Comparison of ENCODE assay signal across 21 mouse cellular contexts in the genomic region with DNA sequence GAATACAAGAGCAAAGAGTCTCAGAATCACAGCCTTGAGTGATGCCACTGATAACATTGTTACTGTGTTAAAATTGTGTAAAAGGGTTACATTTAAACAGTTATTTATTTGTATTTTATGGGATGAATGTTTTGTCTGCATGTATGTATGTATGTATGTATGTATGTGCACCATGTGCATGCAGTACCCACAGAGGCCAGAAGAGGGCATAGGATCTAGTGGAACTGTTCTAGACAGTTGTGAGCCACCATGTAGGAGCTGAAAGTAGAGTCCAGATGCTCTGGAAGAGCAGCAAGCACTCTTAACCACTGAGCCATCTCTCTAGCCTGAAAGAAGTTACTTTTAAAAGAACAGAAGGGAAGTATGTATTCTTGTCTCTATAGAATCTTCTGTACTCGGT.
DNase-seq lines count a peak whose midpoint lies in the region; ATAC-seq and TF ChIP-seq lines count a peak whose summit lies in the region.
"Had no signal": no experiment of that assay in that cellular context is flagged by ENCODE, and none has a peak within 500 bp of the region (broad histone marks: within the 10 kb centered on the region; RNA-seq: fewer than 3 reads in every experiment).

No protein-coding gene starts in this region.

- TF ChIP-seq CTCF in hindbrain, postnatal 0 days (IDR thresholded peaks at IDR 0.05; ENCODE audit: low read depth): peak; percentile 32
- TF ChIP-seq CTCF in lung, embryonic 14.5 days (IDR thresholded peaks at IDR 0.05; ENCODE audit: low read depth): peak; percentile 24; the same call in 1 of the 2 replicates
- peak; percentile 50 for TF ChIP-seq CTCF in E14TG2a.4 (conservative IDR thresholded peaks at IDR 0.05; ENCODE audit: low read length)

- no peak for DNase-seq in hindbrain, postnatal 0 days (ENCODE audit: low spot score)
- DNase-seq in hindbrain, embryonic 10.5 days (ENCODE audit: low spot score): no peak
- DNase-seq in lung, embryonic 14.5 days: no peak
- DNase-seq in lung, postnatal 4 days: no peak
- peak; percentile 65 for DNase-seq in R1 (ENCODE audit: low read depth, low spot score)
- DNase-seq in embryonic facial prominence, embryonic 10.5 days (ENCODE audit: low spot score): no peak
- DNase-seq: adrenal gland, adult 8-10 months; adrenal gland, postnatal 36 days; cerebellum, adult 11 months; cerebellum, adult 8-10 months; gastrocnemius, postnatal 36 days; heart, postnatal 4 days had no signal

- no peaks in the 10 kb centered on the region for H3K9me3 ChIP-seq in hindbrain, postnatal 0 days (ENCODE audit: low read length)
- peaks cover 17% of the 10 kb centered on the region; the same call in 1 of the 2 replicates for H3K9me3 ChIP-seq in hindbrain, embryonic 10.5 days
- H3K9me3 ChIP-seq in lung, embryonic 14.5 days (ENCODE audit: low read depth, low read length): no peaks in the 10 kb centered on the region; the same call in 1 of the 2 replicates
- H3K9me3 ChIP-seq in E14TG2a.4 (ENCODE audit: low read length): no peaks in the 10 kb centered on the region
- no peaks in the 10 kb centered on the region for H3K9me3 ChIP-seq in midbrain, embryonic 15.5 days
- H3K9me3 ChIP-seq in embryonic facial prominence, embryonic 10.5 days: peaks cover 17% of the 10 kb centered on the region; the same call in 1 of the 2 replicates
- H3K9me3 ChIP-seq: intestine, embryonic 15.5 days had no signal

- no peak for ATAC-seq in hindbrain, postnatal 0 days
- ATAC-seq in lung, embryonic 14.5 days (ENCODE audit: insufficient read depth): no peak
- no peak for ATAC-seq in midbrain, embryonic 15.5 days (replicated peaks)
- ATAC-seq: forebrain, embryonic 14.5 days; intestine, embryonic 15.5 days; Patski had no signal

- WGBS in hindbrain, postnatal 0 days: 80% methylated on average over 1 of the region's 1 CpGs
- 88% methylated on average over 1 of the region's 1 CpGs for WGBS in hindbrain, embryonic 10.5 days
- WGBS in lung, embryonic 14.5 days: 55% methylated on average over 1 of the region's 1 CpGs
- WGBS in midbrain, embryonic 15.5 days: 73% methylated on average over 1 of the region's 1 CpGs
- 86% methylated on average over 1 of the region's 1 CpGs for WGBS in embryonic facial prominence, embryonic 10.5 days

- no peaks in the 10 kb centered on the region for H3K27me3 ChIP-seq in hindbrain, postnatal 0 days (ENCODE audit: insufficient read depth, low read length)
- H3K27me3 ChIP-seq in hindbrain, embryonic 10.5 days (ENCODE audit: insufficient read depth, poor library complexity, severe bottlenecking): no peaks in the 10 kb centered on the region
- no peaks in the 10 kb centered on the region for H3K27me3 ChIP-seq in lung, embryonic 14.5 days (ENCODE audit: insufficient read depth, low read length)
- H3K27me3 ChIP-seq in E14TG2a.4 (ENCODE audit: insufficient read depth, low read length): no peaks in the 10 kb centered on the region
- H3K27me3 ChIP-seq in midbrain, embryonic 15.5 days (replicated peaks): no peaks in the 10 kb centered on the region
- H3K27me3 ChIP-seq in embryonic facial prominence, embryonic 10.5 days (replicated peaks; ENCODE audit: low read depth, poor library complexity, severe bottlenecking): no peaks in the 10 kb centered on the region
- H3K27me3 ChIP-seq: CH12.LX; embryonic facial prominence, embryonic 13.5 days; heart, embryonic 13.5 days; hindbrain, embryonic 13.5 days; intestine, embryonic 15.5 days; Patski had no signal

- H3K4me1 ChIP-seq in hindbrain, postnatal 0 days (ENCODE audit: insufficient read depth, low read length): no peaks in the 10 kb centered on the region
- H3K4me1 ChIP-seq in hindbrain, embryonic 10.5 days (replicated peaks): no peaks in the 10 kb centered on the region
- H3K4me1 ChIP-seq in lung, embryonic 14.5 days (ENCODE audit: insufficient read depth): no peaks in the 10 kb centered on the region
- H3K4me1 ChIP-seq in E14TG2a.4 (replicated peaks; ENCODE audit: low read depth, low read length): no peaks in the 10 kb centered on the region
- no peaks in the 10 kb centered on the region for H3K4me1 ChIP-seq in midbrain, embryonic 15.5 days
- no peaks in the 10 kb centered on the region for H3K4me1 ChIP-seq in embryonic facial prominence, embryonic 10.5 days
- H3K4me1 ChIP-seq: embryonic facial prominence, embryonic 13.5 days; heart, embryonic 13.5 days; hindbrain, embryonic 13.5 days; intestine, embryonic 15.5 days had no signal

- no peak overlapping the region for H3K4me2 ChIP-seq in hindbrain, postnatal 0 days (ENCODE audit: low read depth, low read length)
- H3K4me2 ChIP-seq in lung, embryonic 14.5 days: no peak overlapping the region
- H3K4me2 ChIP-seq in midbrain, embryonic 15.5 days: no peak overlapping the region
- H3K4me2 ChIP-seq: embryonic facial prominence, embryonic 13.5 days; heart, embryonic 13.5 days; hindbrain, embryonic 13.5 days; intestine, embryonic 15.5 days had no signal

- H3K36me3 ChIP-seq in hindbrain, postnatal 0 days (ENCODE audit: insufficient read depth, low read length): no peaks in the 10 kb centered on the region
- H3K36me3 ChIP-seq in hindbrain, embryonic 10.5 days: no peaks in the 10 kb centered on the region
- no peaks in the 10 kb centered on the region for H3K36me3 ChIP-seq in lung, embryonic 14.5 days (ENCODE audit: insufficient read depth)
- no peaks in the 10 kb centered on the region for H3K36me3 ChIP-seq in E14TG2a.4 (ENCODE audit: insufficient read depth, low read length)
- H3K36me3 ChIP-seq in midbrain, embryonic 15.5 days (replicated peaks): no peaks in the 10 kb centered on the region
- no peaks in the 10 kb centered on the region for H3K36me3 ChIP-seq in embryonic facial prominence, embryonic 10.5 days (replicated peaks)
- H3K36me3 ChIP-seq: embryonic facial prominence, embryonic 13.5 days; heart, embryonic 13.5 days; hindbrain, embryonic 13.5 days; intestine, embryonic 15.5 days had no signal

- no peak overlapping the region for H3K9ac ChIP-seq in hindbrain, postnatal 0 days (replicated peaks; ENCODE audit: low read length)
- no peak overlapping the region for H3K9ac ChIP-seq in lung, embryonic 14.5 days
- no peak overlapping the region for H3K9ac ChIP-seq in midbrain, embryonic 15.5 days
- H3K9ac ChIP-seq: embryonic facial prominence, embryonic 13.5 days; heart, embryonic 13.5 days; hindbrain, embryonic 13.5 days; intestine, embryonic 15.5 days had no signal

- no peak overlapping the region for H3K4me3 ChIP-seq in hindbrain, postnatal 0 days (ENCODE audit: low read length)
- H3K4me3 ChIP-seq in hindbrain, embryonic 10.5 days: no peak overlapping the region
- H3K4me3 ChIP-seq in lung, embryonic 14.5 days (ENCODE audit: low read depth, low read length): no peak overlapping the region
- H3K4me3 ChIP-seq in E14TG2a.4 (replicated peaks; ENCODE audit: low read length): no peak overlapping the region
- H3K4me3 ChIP-seq in midbrain, embryonic 15.5 days: no peak overlapping the region
- no peak overlapping the region for H3K4me3 ChIP-seq in embryonic facial prominence, embryonic 10.5 days
- H3K4me3 ChIP-seq: embryonic facial prominence, embryonic 13.5 days; heart, embryonic 13.5 days; hindbrain, embryonic 13.5 days; intestine, embryonic 15.5 days had no signal

- no peak overlapping the region for H3K27ac ChIP-seq in hindbrain, postnatal 0 days
- no peak overlapping the region for H3K27ac ChIP-seq in hindbrain, embryonic 10.5 days
- H3K27ac ChIP-seq in lung, embryonic 14.5 days (ENCODE audit: low read depth): no peak overlapping the region
- no peak overlapping the region for H3K27ac ChIP-seq in midbrain, embryonic 15.5 days
- H3K27ac ChIP-seq in embryonic facial prominence, embryonic 10.5 days (replicated peaks): no peak overlapping the region
- H3K27ac ChIP-seq: embryonic facial prominence, embryonic 13.5 days; heart, embryonic 13.5 days; hindbrain, embryonic 13.5 days; intestine, embryonic 15.5 days had no signal
